Mouse (Mus musculus): ENCODE measurements around the gene 9330182O14Rik. TPM values are rescaled to one million over a fixed set of nuclear protein-coding genes. Genes with fewer than 3 reads are reported as not detected.

The 9330182O14Rik gene
- total RNA-seq, 2 experiments from 2014 or later, result 0.27 TPM; not detected in 1

Small RNA genes lying within 50 kb of the gene (microRNA-seq; reads per million reads assigned to microRNA genes)
- gene Gm25958, result not detected
